Mouse (Mus musculus) hematopoietic stem cell, adult 5-6 weeks (primary cell): ENCODE data around the gene Enox1. TPM values are rescaled to one million over a fixed set of nuclear protein-coding genes. Genes with fewer than 3 reads are reported as not detected.

ENCODE experiments used
- ATAC-seq, 2 experiments: fragments of 125-278 bp in 1 of 2; replicated peaks in 1 of 2; 2 replicates each; pipeline ENCODE4 v1.8.0; 2016 to 2017; ENCODE audit warnings: inconsistent platforms in 2 of 2, mild to moderate bottlenecking in 2 of 2, moderate number of reproducible peaks in 2 of 2, low read depth in 1 of 2, moderate TSS enrichment in 1 of 2; ENCODE audit not compliant: low FRiP score in 2 of 2, poor library complexity in 2 of 2, severe bottlenecking in 2 of 2, insufficient read depth in 1 of 2, low TSS enrichment in 1 of 2
- total RNA-seq: library from RNA; stranded (forward); fragments of 172-1452, 232-1000 nt; gene quantifications from 2 replicates; pipeline ENCODE4 v1.2.3, GENCODE M21; 2017

Enox1 gene
- total RNA-seq, 1 experiment from 2014 or later, result 0.50 TPM

GRCm38 (mm10) chr14:77548963-77549362, 392.4 kb downstream of the Enox1 start:
- ATAC-seq, result no peak

DNA sequence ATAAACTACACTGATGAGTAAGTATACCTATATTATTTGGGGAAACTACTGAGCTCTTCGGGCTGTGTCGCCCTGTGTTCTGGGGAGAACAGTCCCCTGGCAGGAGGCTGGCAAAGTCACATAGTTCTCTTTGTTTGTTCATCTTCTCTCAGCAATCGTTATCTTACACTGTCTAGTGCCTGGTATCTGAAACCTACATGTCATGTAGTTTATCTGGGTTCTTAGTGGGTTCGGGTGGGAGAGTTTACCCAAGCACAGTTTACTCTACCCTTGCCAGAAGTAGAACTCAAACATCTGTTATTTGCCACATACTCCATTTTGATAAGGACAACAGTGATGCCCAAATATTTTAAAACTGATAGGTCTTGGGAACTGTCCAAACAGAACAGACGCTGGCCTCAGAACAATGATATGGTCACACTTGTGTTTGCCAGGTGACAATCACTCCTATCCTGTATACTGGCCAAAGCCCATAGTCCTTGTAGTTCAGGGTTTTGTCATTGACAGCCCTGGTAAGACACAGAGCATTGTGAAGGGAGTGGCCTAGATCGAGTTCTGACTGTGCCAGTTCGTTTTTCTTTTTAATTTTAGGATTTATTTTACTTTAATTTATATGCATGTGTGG, 401.0 kb downstream of the Enox1 start:
- peak in 1 of 2 experiments; percentile 48; a peak in 1 of 4 replicates for ATAC-seq

- ATAC-seq, result no peak
These were observed 402.3 kb downstream of the Enox1 start for GRCm38 (mm10) chr14:77558910-77559309.

DNA sequence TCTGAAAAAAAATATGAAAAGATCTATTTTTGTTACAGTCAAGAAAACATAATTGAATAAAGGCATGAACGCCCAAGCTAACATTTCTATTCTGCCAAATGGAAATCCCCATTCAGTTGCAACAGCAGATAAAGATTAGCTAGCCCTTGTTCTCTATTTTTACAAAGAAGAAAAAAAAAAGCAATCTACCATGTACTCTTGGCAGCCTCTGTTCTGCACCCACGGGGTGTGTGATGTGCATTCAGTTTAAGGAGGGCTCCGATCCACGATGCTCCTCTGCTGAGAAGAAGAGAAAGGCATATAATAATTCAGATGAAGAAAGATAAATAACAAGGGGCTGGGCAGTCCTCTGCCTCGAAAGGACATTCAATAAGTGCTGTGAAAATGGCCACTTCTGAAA, 403.2 kb downstream of the Enox1 start:
- ATAC-seq, result no peak

DNA sequence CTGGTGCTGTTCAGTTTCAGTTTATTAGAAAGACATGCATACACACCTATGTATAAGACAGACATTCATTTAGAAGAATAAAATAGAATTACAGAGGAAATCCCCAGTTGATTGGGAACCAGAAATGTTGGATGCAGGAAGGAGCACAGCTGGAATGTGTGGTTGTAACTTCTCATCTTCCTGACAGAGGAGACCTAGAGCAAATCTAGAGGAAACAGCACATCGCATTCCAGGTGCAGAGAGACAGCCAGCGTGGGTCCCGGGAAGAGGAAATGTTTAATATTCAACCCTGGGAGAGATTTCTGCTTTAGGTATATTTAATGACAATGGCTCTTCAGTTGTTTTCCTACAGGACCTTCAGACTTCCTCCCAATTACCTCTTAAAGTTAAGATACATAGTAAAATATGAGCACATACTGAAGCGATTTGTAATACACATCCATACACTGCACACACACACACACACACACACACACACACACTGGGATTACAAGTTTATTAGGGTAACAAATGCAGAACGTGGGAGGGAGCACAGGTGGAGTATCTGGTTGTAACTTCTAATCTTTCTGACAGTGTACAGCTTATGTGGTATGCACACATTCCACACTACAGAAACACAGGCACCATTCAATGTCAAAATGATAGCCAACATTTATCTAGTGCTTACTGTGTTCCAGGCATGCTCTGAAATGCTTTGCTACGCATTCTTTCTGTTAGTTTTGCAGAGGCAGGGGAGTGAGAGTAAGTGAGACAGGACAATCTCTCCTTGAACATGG, 405.4 kb downstream of the Enox1 start:
- ATAC-seq, result no peak

DNA sequence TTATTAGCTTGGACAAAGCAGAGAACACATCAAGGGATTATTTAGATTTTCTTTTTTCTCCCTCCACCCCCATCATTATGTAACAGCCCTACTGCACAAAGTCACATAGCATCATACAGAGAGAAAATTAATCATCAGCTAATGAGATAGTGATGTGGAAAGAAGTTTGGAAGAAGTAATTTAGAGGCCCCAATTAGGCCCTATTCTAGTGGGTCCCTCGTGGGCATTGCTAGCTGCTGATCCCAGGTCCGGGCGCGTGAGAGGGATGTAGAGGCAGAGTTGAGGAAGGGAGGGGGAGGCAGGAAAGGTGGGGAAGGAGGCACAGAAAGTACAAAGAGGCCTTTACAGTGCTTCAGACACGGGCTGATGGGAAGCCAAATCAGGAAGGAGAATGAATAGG, 407.4 kb downstream of the Enox1 start:
- ATAC-seq, result no peak

DNA sequence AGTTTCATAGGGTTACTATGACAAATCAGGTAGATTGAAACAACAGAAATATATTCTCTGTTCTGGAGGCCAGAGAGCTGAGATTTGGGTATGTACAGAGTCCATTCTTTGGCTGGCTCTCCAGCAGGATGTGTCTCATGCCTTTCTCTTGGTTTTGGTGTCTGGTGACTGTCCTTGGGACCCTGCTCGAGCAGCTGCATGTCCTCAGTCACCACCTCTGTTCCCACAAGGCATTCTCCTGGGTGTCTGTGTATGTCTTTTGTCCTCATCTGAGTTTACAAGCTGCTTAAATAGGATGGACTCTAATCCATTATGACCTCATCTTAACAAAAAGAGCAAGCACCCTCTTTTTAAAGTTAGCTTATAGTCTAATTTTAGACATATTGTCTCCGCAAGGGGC, 410.6 kb downstream of the Enox1 start:
- ATAC-seq, result no peak

GRCm38 (mm10) chr14:77574436-77574835, 417.9 kb downstream of the Enox1 start:
- ATAC-seq, result no peak

- no peak for ATAC-seq
These were observed 419.8 kb downstream of the Enox1 start for GRCm38 (mm10) chr14:77576411-77576810.

GRCm38 (mm10) chr14:77577481-77578251, 421.1 kb downstream of the Enox1 start:
- ATAC-seq, result no peak

DNA sequence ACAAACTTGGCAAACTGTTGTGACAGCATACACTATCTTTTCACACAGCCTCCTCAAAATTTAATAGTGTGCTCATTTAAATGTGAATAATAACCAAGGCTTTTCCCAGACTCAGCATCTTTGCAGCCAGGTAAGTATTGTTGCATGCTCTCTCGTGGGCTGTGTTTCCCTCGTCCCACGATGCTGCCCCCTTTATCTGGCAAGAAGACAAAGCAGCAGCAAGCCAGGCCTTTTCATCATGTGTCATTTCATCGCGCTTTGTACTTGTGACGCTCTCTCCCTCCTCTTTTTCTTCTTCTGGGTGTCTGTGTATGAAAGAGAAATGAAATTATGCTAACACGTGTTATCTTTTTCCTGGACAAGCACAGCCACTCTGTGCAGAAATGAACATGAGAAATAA, 421.8 kb downstream of the Enox1 start:
- ATAC-seq, result no peak

DNA sequence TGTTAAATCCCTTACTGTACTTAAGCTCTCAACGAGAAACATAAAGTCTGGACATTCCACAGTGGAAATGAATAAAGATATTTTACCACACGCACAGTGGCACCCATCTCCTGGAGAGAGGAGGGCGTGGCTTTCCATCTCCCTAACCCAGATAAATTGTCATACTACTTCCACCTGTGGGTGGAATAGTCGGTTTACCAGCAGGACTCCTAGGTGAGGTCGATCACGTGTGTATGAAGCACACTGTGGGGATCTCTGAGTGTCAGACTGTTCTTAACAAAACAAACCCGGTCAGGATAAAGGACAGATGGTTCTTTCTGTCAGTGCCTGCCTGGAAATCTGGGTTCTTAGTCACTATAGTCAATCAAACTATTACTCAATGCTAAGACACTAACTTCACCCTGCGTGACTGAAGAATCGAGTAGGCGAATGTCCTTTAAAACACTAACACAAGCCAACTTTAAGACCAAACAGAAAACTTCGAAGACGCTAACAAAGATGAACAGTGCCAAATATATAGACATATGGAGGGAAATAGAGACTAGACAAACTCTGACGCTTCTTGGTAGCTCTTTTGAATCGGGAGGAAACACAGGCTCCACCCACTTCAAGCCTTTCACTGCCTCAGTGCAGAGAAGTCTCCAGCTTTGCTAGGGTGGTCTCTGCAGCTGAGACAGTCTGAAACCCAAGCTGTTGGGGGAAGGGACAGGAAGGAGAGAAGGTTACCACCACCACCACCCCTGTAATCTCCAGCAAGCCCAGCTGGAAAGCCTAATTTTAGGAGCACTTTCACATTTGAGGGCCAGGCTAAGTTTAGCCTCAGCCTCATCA, 423.8 kb downstream of the Enox1 start:
- no peak for ATAC-seq

GRCm38 (mm10) chr14:77580937-77581270, 424.3 kb downstream of the Enox1 start:
- no peak for ATAC-seq

- no peak for ATAC-seq
These were observed 425.1 kb downstream of the Enox1 start for GRCm38 (mm10) chr14:77581616-77582015.

DNA sequence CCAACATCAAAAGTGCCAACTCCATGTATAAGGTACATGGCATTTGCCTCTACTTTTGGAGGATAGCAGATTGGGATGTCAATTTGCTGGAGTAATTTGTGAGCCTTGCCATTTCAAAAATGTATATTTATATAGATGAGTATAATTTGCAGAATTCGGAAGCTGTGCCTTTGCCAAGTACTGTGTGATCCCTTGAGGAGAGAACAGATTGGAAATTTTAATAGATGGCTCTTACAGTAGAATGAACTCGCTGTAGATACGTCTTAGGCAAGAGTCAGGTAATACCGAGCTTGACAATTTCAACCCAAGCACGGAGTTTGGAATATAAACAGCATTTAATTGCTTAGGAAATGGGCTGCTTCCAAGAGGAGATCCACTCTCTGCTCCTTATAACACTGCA, 427.9 kb downstream of the Enox1 start:
- no peak for ATAC-seq

GRCm38 (mm10) chr14:77585031-77585800, 428.7 kb downstream of the Enox1 start:
- no peak for ATAC-seq

GRCm38 (mm10) chr14:77586033-77586432, 429.5 kb downstream of the Enox1 start:
- ATAC-seq, result no peak
